Mouse (Mus musculus) CH12.LX (cell line): ENCODE data around the gene Spred1. TPM values are rescaled to one million over a fixed set of nuclear protein-coding genes. Genes with fewer than 3 reads are reported as not detected.

Source experiments
- DNase-seq: peaks from one replicate; pipeline ENCODE4 v3.0.0-alpha.2; 2013; ENCODE audit errors: extremely low read depth
- H3K27ac ChIP-seq: 2 replicates; pipeline ENCODE4 v1.5.1; 2012; ENCODE audit warnings: low read depth, mild to moderate bottlenecking, control low read depth, moderate library complexity; ENCODE audit not compliant: insufficient read depth
- H3K27me3 ChIP-seq: replicated peaks from 2 replicates; pipeline ENCODE3; 2012; ENCODE audit warnings: inconsistent platforms
- H3K36me3 ChIP-seq, 2 experiments: replicated peaks in 1 of 2; 2 replicates each; pipeline versions ENCODE3 to v1.6.1; 2012; ENCODE audit warnings: inconsistent platforms in 1 of 2, low read length in 1 of 2, mild to moderate bottlenecking in 1 of 2, mixed read lengths in 1 of 2, moderate library complexity in 1 of 2; ENCODE audit not compliant: control insufficient read depth in 1 of 2, insufficient read depth in 1 of 2
- H3K4me1 ChIP-seq, 2 experiments: 2 replicates each; pipeline ENCODE4 v1.6.1; 2012; ENCODE audit warnings: inconsistent platforms in 1 of 2, moderate library complexity in 1 of 2; ENCODE audit not compliant: insufficient read depth in 2 of 2, control insufficient read depth in 1 of 2
- H3K4me2 ChIP-seq: 2 replicates; pipeline ENCODE4 v1.6.1; 2012; ENCODE audit warnings: low read depth, mild to moderate bottlenecking, control low read depth; ENCODE audit not compliant: poor library complexity, insufficient read depth, severe bottlenecking
- H3K4me3 ChIP-seq, 3 experiments: fragments of 150-350 bp in 1 of 3; sonication (generic) in 1 of 3; replicated peaks in 1 of 3; 2 replicates each; pipeline versions ENCODE3 to v1.5.1; 2011 to 2012; ENCODE audit warnings: low read depth in 2 of 3, low read length in 2 of 3, mild to moderate bottlenecking in 2 of 3, moderate library complexity in 2 of 3, control low read depth in 1 of 3, improper control_type of control experiment in 1 of 3, inconsistent platforms in 1 of 3, mixed read lengths in 1 of 3; ENCODE audit not compliant: poor library complexity in 1 of 3
- H3K79me2 ChIP-seq: replicated peaks from 2 replicates; pipeline ENCODE4 v1.6.1; 2012; ENCODE audit warnings: mild to moderate bottlenecking, moderate library complexity; ENCODE audit not compliant: control insufficient read depth, poor library complexity, insufficient read depth, severe bottlenecking; ENCODE audit errors: extremely low read depth
- H3K9ac ChIP-seq: 2 replicates; pipeline ENCODE4 v1.6.1; 2012; ENCODE audit warnings: low read depth, mild to moderate bottlenecking, control low read depth, moderate library complexity; ENCODE audit not compliant: insufficient read depth
- H3K9me3 ChIP-seq: replicated peaks from 2 replicates; pipeline ENCODE3; 2012; ENCODE audit warnings: low read length, inconsistent platforms, mixed read lengths
- BHLHE40 ChIP-seq: IDR thresholded peaks from 2 replicates; pipeline ENCODE4 v1.6.1; 2011; ENCODE audit warnings: mild to moderate bottlenecking, low read depth, low read length, improper control_type of control experiment
- CHD1 ChIP-seq: IDR thresholded peaks from 2 replicates; pipeline ENCODE4 v1.6.1; 2012; ENCODE audit warnings: low read depth, low read length, improper control_type of control experiment, inconsistent platforms
- CTCF ChIP-seq, 2 experiments: IDR thresholded peaks in 1 of 2; conservative IDR thresholded peaks in 1 of 2; 2 replicates each; pipeline ENCODE4 v1.5.1; 2011 to 2012; ENCODE audit warnings: low read depth in 2 of 2, low read length in 2 of 2, improper control_type of control experiment in 1 of 2, inconsistent platforms in 1 of 2, mild to moderate bottlenecking in 1 of 2, moderate library complexity in 1 of 2
- ELF1 ChIP-seq: IDR thresholded peaks from 2 replicates; pipeline ENCODE4 v1.6.1; 2014; ENCODE audit warnings: low read depth, mild to moderate bottlenecking, inconsistent platforms, low read length, improper control_type of control experiment
- EP300 ChIP-seq: IDR thresholded peaks from 2 replicates; pipeline ENCODE4 v1.6.1; 2011; ENCODE audit warnings: low read length, improper control_type of control experiment
- GABPA ChIP-seq: IDR thresholded peaks from 2 replicates; pipeline ENCODE4 v1.6.1; 2012; ENCODE audit warnings: low read depth, low read length, improper control_type of control experiment, inconsistent platforms; ENCODE audit not compliant: insufficient replicate concordance
- HCFC1 ChIP-seq: IDR thresholded peaks from 2 replicates; pipeline ENCODE4 v1.6.1; 2012; ENCODE audit warnings: low read depth, mild to moderate bottlenecking, inconsistent platforms, low read length, improper control_type of control experiment
- IRF4 ChIP-seq: IDR thresholded peaks from 2 replicates; pipeline ENCODE4 v1.6.1; 2014; ENCODE audit warnings: low read depth, mild to moderate bottlenecking, inconsistent platforms, low read length, improper control_type of control experiment
- JUN ChIP-seq: IDR thresholded peaks from 2 replicates; pipeline ENCODE4 v1.6.1; 2011; ENCODE audit warnings: low read depth, mild to moderate bottlenecking, low read length, improper control_type of control experiment, moderate library complexity; ENCODE audit not compliant: insufficient read depth
- JUND ChIP-seq: conservative IDR thresholded peaks from 2 replicates; pipeline ENCODE4 v1.6.1; 2011; ENCODE audit warnings: low read depth, low read length, improper control_type of control experiment
- MEF2A ChIP-seq: IDR thresholded peaks from 2 replicates; pipeline ENCODE4 v1.6.1; 2014; ENCODE audit warnings: low read depth, mild to moderate bottlenecking, inconsistent platforms, low read length, improper control_type of control experiment, borderline replicate concordance
- MYC ChIP-seq: IDR thresholded peaks from 2 replicates; pipeline ENCODE4 v1.6.1; 2011; ENCODE audit warnings: low read depth, mild to moderate bottlenecking, improper control_type of control experiment, low read length
- NRF1 ChIP-seq: IDR thresholded peaks from 2 replicates; pipeline ENCODE4 v1.6.1; 2014; ENCODE audit warnings: low read depth, mild to moderate bottlenecking, inconsistent platforms, low read length, improper control_type of control experiment, moderate library complexity
- PAX5 ChIP-seq: IDR thresholded peaks from 2 replicates; pipeline ENCODE4 v1.6.1; 2012; ENCODE audit warnings: low read length, inconsistent platforms, mixed read lengths
- POLR2AphosphoS2 ChIP-seq: IDR thresholded peaks from 2 replicates; pipeline ENCODE4 v1.6.1; 2011; ENCODE audit warnings: low read depth, low read length, improper control_type of control experiment
- RAD21 ChIP-seq: IDR thresholded peaks from 2 replicates; pipeline ENCODE4 v1.6.1; 2011; ENCODE audit warnings: low read depth, mild to moderate bottlenecking, low read length, improper control_type of control experiment, moderate library complexity
- SIN3A ChIP-seq: IDR thresholded peaks from 2 replicates; pipeline ENCODE4 v1.6.1; 2012; ENCODE audit warnings: low read length, improper control_type of control experiment, inconsistent platforms
- SMC3 ChIP-seq: IDR thresholded peaks from 2 replicates; pipeline ENCODE4 v1.6.1; 2011; ENCODE audit warnings: low read depth, low read length, improper control_type of control experiment
- TBP ChIP-seq: conservative IDR thresholded peaks from 2 replicates; pipeline ENCODE4 v1.6.1; 2011; ENCODE audit warnings: low read depth, low read length, improper control_type of control experiment
- UBTF ChIP-seq: IDR thresholded peaks from 2 replicates; pipeline ENCODE4 v1.6.1; 2012; ENCODE audit warnings: low read depth, mild to moderate bottlenecking, inconsistent platforms, low read length, improper control_type of control experiment, moderate library complexity
- USF1 ChIP-seq: IDR thresholded peaks from 2 replicates; pipeline ENCODE4 v1.6.1; 2014; ENCODE audit warnings: low read depth, mild to moderate bottlenecking, inconsistent platforms, low read length, improper control_type of control experiment
- USF2 ChIP-seq: conservative IDR thresholded peaks from 2 replicates; pipeline ENCODE4 v1.6.1; 2011; ENCODE audit warnings: low read depth, low read length, improper control_type of control experiment
- ZC3H11A ChIP-seq: IDR thresholded peaks from 2 replicates; pipeline ENCODE4 v1.6.1; 2012; ENCODE audit warnings: low read depth, mild to moderate bottlenecking, inconsistent platforms, low read length, improper control_type of control experiment
- ZKSCAN1 ChIP-seq: IDR thresholded peaks from 2 replicates; pipeline ENCODE4 v1.6.1; 2012; ENCODE audit warnings: low read depth, inconsistent platforms, low read length, improper control_type of control experiment, borderline replicate concordance
- ZNF384 ChIP-seq: IDR thresholded peaks from 2 replicates; pipeline ENCODE4 v1.6.1; 2012; ENCODE audit warnings: low read depth, low read length, improper control_type of control experiment, inconsistent platforms
- dilution Hi-C: fragments of 300-500 bp; cut with MboI; formaldehyde crosslinking; loops from 2 replicates; pipeline ENCODE4 v1.14.3; 2020; ENCODE audit warnings: low sequenced_read_pairs; ENCODE audit not compliant: extremely low pct_unique_long_range_greater_than_20kb, extremely low pct_ligation_motif_present
- in situ Hi-C: fragments of 300-500 bp; cut with MboI; formaldehyde crosslinking; loops from 3 replicates; pipeline ENCODE4 v1.14.3; 2019; ENCODE audit warnings: low sequenced_read_pairs, low pct_ligation_motif_present, low pct_unique_long_range_greater_than_20kb, mixed read lengths
- polyA plus RNA-seq: library from polyadenylated mRNA; unstranded; fragments of >175 nt; gene quantifications from 2 replicates; pipeline ENCODE4 v1.2.1, GENCODE M21; 2012; ENCODE audit warnings: low read depth; ENCODE audit not compliant: insufficient read length
- total RNA-seq, 2 experiments: library from RNA; depleted of rRNA; stranded (reverse); fragments of 300-350 nt in 1 of 2; fragments of >200 nt in 1 of 2; gene quantifications; 2 replicates each; pipeline ENCODE4 v1.2.3; 2012 to 2014

Gene Spred1
- total and polyA plus RNA-seq, 3 experiments, result 6.9 to 16.5 (median 8.8) TPM

DNA sequence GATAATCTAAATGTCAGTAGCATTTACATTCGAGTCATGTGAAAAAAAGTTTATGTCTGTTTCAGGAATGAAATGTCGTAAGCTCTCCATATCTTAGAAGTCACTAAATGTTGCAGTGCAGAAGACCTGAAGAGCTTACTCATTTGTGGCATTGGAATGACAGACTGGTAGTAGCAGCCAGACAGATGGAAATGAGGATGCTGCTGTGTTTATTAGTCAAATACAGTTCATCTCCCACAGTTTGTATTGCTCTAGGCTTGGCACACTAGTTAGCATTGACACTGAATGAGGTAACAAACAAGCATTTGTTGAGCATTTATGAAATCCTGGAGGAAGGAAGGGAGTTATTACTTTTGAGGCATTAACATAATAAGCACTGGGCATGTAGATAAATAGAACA, 12.4 kb downstream of the Spred1 start:
- Histone ChIP-seq H3K27ac (no peak overlapping the region), H3K4me3 (no peak overlapping the region), H3K79me2 (peaks cover 8% of the 10 kb centered on the region; the same call in 1 of the 2 replicates), H3K9ac (no peak overlapping the region), H3K4me1 (peaks cover 0 to 25% of the 10 kb centered on the region in 2 experiments; a peak in 2 of 4 replicates), H3K27me3 (no peaks in the 10 kb centered on the region), H3K36me3 (peaks cover 0 to 4% of the 10 kb centered on the region in 2 experiments), H3K9me3 (no peaks in the 10 kb centered on the region)
- dilution Hi-C loops (no loop called here), in situ Hi-C loops (no loop called here)
- DNase-seq, result no peak
- TF ChIP-seq POLR2AphosphoS2 (no peak), TBP (no peak), EP300 (no peak), MYC (no peak), USF2 (no peak), CHD1 (no peak), IRF4 (no peak)
- TF ChIP-seq, all 38 proteins: peak for 0
- no peak overlapping the region for H3K4me2 ChIP-seq

DNA sequence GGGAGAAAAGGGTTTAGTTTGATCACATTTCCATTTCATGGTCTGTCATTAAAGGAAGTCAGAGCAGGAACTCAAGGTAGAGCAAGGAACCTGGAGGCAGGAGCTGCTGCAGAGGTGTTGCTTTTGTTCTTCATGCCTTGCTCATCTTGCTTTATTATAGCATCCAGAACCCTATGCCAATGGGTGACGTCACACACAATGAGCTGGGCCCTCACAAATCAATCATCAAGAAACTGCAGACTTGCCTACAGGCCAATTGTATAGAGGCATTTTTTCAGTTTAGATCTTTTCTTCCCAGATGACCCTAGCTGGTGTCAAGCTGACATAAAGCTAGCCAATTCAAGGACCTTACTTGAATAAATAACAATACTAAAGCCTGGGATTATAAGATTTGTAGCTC, 16.6 kb downstream of the Spred1 start:
- Histone ChIP-seq H3K9ac (no peak overlapping the region), H3K4me2 (no peak overlapping the region), H3K36me3 (peaks cover 0 to 2% of the 10 kb centered on the region in 2 experiments), H3K9me3 (no peaks in the 10 kb centered on the region), H3K27ac (no peak overlapping the region), H3K79me2 (peaks cover 9% of the 10 kb centered on the region; the same call in 1 of the 2 replicates), H3K4me1 (peaks cover 0 to 24% of the 10 kb centered on the region in 2 experiments; a peak in 2 of 4 replicates), H3K27me3 (no peaks in the 10 kb centered on the region), H3K4me3 (no peak overlapping the region)
- no peak for DNase-seq
- dilution Hi-C loops, result no loop called here
- no peak for TF ChIP-seq ZNF384
- no peak for TF ChIP-seq ZKSCAN1
- no peak for TF ChIP-seq JUND
- TF ChIP-seq UBTF, result no peak
- no peak for TF ChIP-seq GABPA
- TF ChIP-seq ZC3H11A, result no peak
- in situ Hi-C loops, result no loop called here

DNA sequence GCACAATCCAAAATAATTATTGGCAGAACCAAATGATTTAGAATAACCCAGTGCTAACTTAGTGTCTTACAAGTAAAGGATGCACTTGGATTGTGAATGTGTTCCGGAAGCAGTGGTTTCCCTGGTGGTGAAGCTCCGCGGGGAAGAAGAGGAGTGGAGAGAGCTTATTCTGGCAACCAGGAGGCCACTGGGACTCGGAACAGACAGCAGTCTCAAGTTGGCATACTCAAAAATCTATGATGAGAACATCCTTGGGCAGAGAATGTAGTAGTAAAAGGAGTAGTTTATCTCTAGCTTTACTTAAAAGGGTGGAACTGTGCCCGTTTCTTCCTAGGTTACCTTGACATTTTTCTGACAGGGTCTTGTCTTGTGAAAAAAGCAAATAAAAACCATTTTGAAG, 17.8 kb downstream of the Spred1 start:
- Histone ChIP-seq H3K9me3 (no peaks in the 10 kb centered on the region), H3K36me3 (peaks cover 0 to 2% of the 10 kb centered on the region in 2 experiments), H3K4me1 (peaks cover 0 to 24% of the 10 kb centered on the region in 2 experiments; a peak in 2 of 4 replicates), H3K27ac (no peak overlapping the region), H3K4me2 (no peak overlapping the region), H3K79me2 (peaks cover 9% of the 10 kb centered on the region; the same call in 1 of the 2 replicates), H3K27me3 (no peaks in the 10 kb centered on the region), H3K4me3 (no peak overlapping the region), H3K9ac (no peak overlapping the region)
- TF ChIP-seq JUN, result no peak
- TF ChIP-seq RAD21, result no peak
- TF ChIP-seq NRF1, result no peak
- no peak for TF ChIP-seq ELF1
- TF ChIP-seq USF1, result no peak
- TF ChIP-seq BHLHE40, result no peak
- TF ChIP-seq SMC3, result no peak
- TF ChIP-seq PAX5, result no peak
- TF ChIP-seq CHD1, result no peak
- no peak for TF ChIP-seq CTCF (conservative IDR thresholded peaks at IDR 0.05 in 1 of 2, IDR thresholded peaks at IDR 0.05 in 1 of 2; ENCODE audit: low read depth in 2 of 2, low read length in 2 of 2)
- no peak for TF ChIP-seq IRF4
- TF ChIP-seq MEF2A, result no peak
- TF ChIP-seq SIN3A, result no peak
- TF ChIP-seq POLR2AphosphoS2, result no peak
- TF ChIP-seq HCFC1, result no peak
- TF ChIP-seq EP300, result no peak
- dilution Hi-C loops (no loop called here), in situ Hi-C loops (no loop called here)
- no peak for DNase-seq
